8 mouse cellular contexts compared by ENCODE assay signal in genomic region chr1:64737502-64738179, GRCm38 (mm10). TPM values are rescaled to one million over a fixed set of nuclear protein-coding genes. Genes with fewer than 3 reads are reported as not detected.
DNase-seq lines count a peak whose midpoint lies in the region; ATAC-seq and TF ChIP-seq lines count a peak whose summit lies in the region.

Fzd5 (minus strand) TSS chr1:64737751.

- TF ChIP-seq CTCF in cerebellum, adult 2 months (IDR thresholded peaks at IDR 0.05; ENCODE audit: borderline replicate concordance, insufficient read depth, low read depth, low read length): no peak
- TF ChIP-seq CTCF in forebrain, postnatal 0 days (IDR thresholded peaks at IDR 0.05; ENCODE audit: low read depth): peak; percentile 55
- TF ChIP-seq CTCF in thymus, adult 2 months (IDR thresholded peaks at IDR 0.05; ENCODE audit: borderline replicate concordance, control insufficient read depth, extremely low read depth, insufficient read depth, low read length, poor library complexity): peak; percentile 59

- H3K9ac ChIP-seq in forebrain, postnatal 0 days: peak within 1 kb of the TSS; percentile 39
- peak within 1 kb of the TSS; percentile 72 for H3K9ac ChIP-seq in lung, embryonic 16.5 days (ENCODE audit: low read length)

- H3K27ac ChIP-seq in cerebellum, adult 2 months (ENCODE audit: insufficient read depth, low read length): no peak within 1 kb of the TSS
- H3K27ac ChIP-seq in forebrain, postnatal 0 days (ENCODE audit: low read depth, low read length): no peak within 1 kb of the TSS
- peak within 1 kb of the TSS; percentile 85 for H3K27ac ChIP-seq in lung, embryonic 16.5 days (ENCODE audit: low read length)
- no peak within 1 kb of the TSS for H3K27ac ChIP-seq in thymus, adult 2 months (ENCODE audit: control insufficient read depth, insufficient read depth, low read length)

- no peaks in the 10 kb centered on the region for H3K9me3 ChIP-seq in forebrain, postnatal 0 days (ENCODE audit: low read length)
- no peaks in the 10 kb centered on the region for H3K9me3 ChIP-seq in lung, embryonic 16.5 days (ENCODE audit: control insufficient read depth, low read length)

- peak; percentile 88 for ATAC-seq in forebrain, postnatal 0 days
- peak; percentile 96 for ATAC-seq in lung, embryonic 16.5 days (ENCODE audit: low read depth)

- 0 out of 2 replicates have a peak, but pooled peaks have one; percentile 26 for TF ChIP-seq POLR2A in cerebellum, adult 2 months (IDR thresholded peaks at IDR 0.05; ENCODE audit: borderline replicate concordance, insufficient read depth, low read length)
- TF ChIP-seq POLR2A in thymus, adult 2 months (IDR thresholded peaks at IDR 0.05; ENCODE audit: control insufficient read depth, extremely low read depth, insufficient read depth, low read length, poor library complexity): no peak

- DNase-seq in MN1 (ENCODE audit: low spot score): peak; percentile 94
- DNase-seq in cerebellum, adult 2 months: peak; percentile 82 to 89
- DNase-seq in forebrain, postnatal 0 days: peak; percentile 79
- DNase-seq in heart, postnatal 4 days: peak; percentile 95
- peak; percentile 55 to 62 for DNase-seq in layer of hippocampus, adult 8-10 months (ENCODE audit: low spot score in 2 of 2)
- peak; percentile 93 for DNase-seq in ovary, adult 18-20 months (ENCODE audit: low spot score)
- peak; percentile 85 for DNase-seq in thymus, adult 2 months

- WGBS in cerebellum, adult 2 months: under 1% methylated on average over 61 of the region's 73 CpGs
- WGBS in forebrain, postnatal 0 days: under 1% methylated on average over 51 of the region's 73 CpGs
- WGBS in lung, embryonic 16.5 days: 1% methylated on average over 29 of the region's 73 CpGs
- under 1% methylated on average over 66 of the region's 73 CpGs for WGBS in thymus, adult 2 months

- H3K4me3 ChIP-seq in cerebellum, adult 2 months (replicated peaks; ENCODE audit: insufficient read depth, low read depth, low read length): peak within 1 kb of the TSS; percentile 71
- peak within 1 kb of the TSS; percentile 65 for H3K4me3 ChIP-seq in forebrain, postnatal 0 days (ENCODE audit: low read depth, low read length)
- H3K4me3 ChIP-seq in lung, embryonic 16.5 days (ENCODE audit: low read length): peak within 1 kb of the TSS; percentile 62
- H3K4me3 ChIP-seq in thymus, adult 2 months (ENCODE audit: control insufficient read depth, insufficient read depth, low read length): peak within 1 kb of the TSS; percentile 90

- no peaks in the 10 kb centered on the region for H3K36me3 ChIP-seq in forebrain, postnatal 0 days (ENCODE audit: insufficient read depth)
- no peaks in the 10 kb centered on the region for H3K36me3 ChIP-seq in lung, embryonic 16.5 days (ENCODE audit: control insufficient read depth, insufficient read depth, low read length)
- no peaks in the 10 kb centered on the region for H3K36me3 ChIP-seq in thymus, adult 2 months (ENCODE audit: control insufficient read depth, insufficient read depth, low read length)

- peak within 1 kb of the TSS; percentile 92 for H3K4me2 ChIP-seq in forebrain, postnatal 0 days (ENCODE audit: low read depth)
- peak within 1 kb of the TSS; percentile 93 for H3K4me2 ChIP-seq in lung, embryonic 16.5 days (ENCODE audit: low read depth, low read length)

- H3K4me1 ChIP-seq in cerebellum, adult 2 months (ENCODE audit: control insufficient read depth, insufficient read depth, low read length): peaks cover 10% of the 10 kb centered on the region
- H3K4me1 ChIP-seq in forebrain, postnatal 0 days (ENCODE audit: insufficient read depth): peaks cover 28% of the 10 kb centered on the region
- H3K4me1 ChIP-seq in lung, embryonic 16.5 days (replicated peaks; ENCODE audit: control insufficient read depth, insufficient read depth, low read length): peaks cover 32% of the 10 kb centered on the region
- peaks cover 23% of the 10 kb centered on the region for H3K4me1 ChIP-seq in thymus, adult 2 months (replicated peaks; ENCODE audit: control insufficient read depth, insufficient read depth, low read length)

- peaks cover 2% of the 10 kb centered on the region; the same call in 1 of the 2 replicates for H3K27me3 ChIP-seq in cerebellum, adult 2 months (ENCODE audit: control insufficient read depth, insufficient read depth, low read length)
- peaks cover 35% of the 10 kb centered on the region for H3K27me3 ChIP-seq in forebrain, postnatal 0 days (ENCODE audit: insufficient read depth, low read length)
- peaks cover 29% of the 10 kb centered on the region for H3K27me3 ChIP-seq in lung, embryonic 16.5 days (ENCODE audit: control insufficient read depth, insufficient read depth, low read depth, low read length)
- H3K27me3 ChIP-seq in thymus, adult 2 months (ENCODE audit: control insufficient read depth, insufficient read depth, low read length): no peaks in the 10 kb centered on the region

RNA-seq across cellular contexts. Expression of gene Fzd5, which starts in this region (rescaled TPM):
- polyA plus RNA-seq in cerebellum, adult 2 months (2012; rRNA removed): 0.98 and 1.0 TPM in 2 replicates
- 1.6 and 4.7 TPM in 2 replicates for total RNA-seq in forebrain, postnatal 0 days (2014; rRNA removed)
- 0.21 and 0.35 TPM in 2 replicates for polyA plus RNA-seq in forebrain, postnatal 0 days (2015; fragmentation: Nextera tagmentation; extraction: Ambion mirVana)
- total RNA-seq in heart, postnatal 4 days (2021): 10 to 100 TPM in 1 of 2 experiments, 1 to 10 TPM in 1; 9.5 to 10.6 TPM
- 1 to 10 TPM in 2 of 4 experiments, under 1 TPM in 2; 0.87 to 2.5 (median 1.3) TPM for total RNA-seq in layer of hippocampus, adult 8-10 months (2022)
- polyA plus RNA-seq in lung, embryonic 16.5 days (2015; fragmentation: Nextera tagmentation; extraction: Ambion mirVana): 2.3 and 2.5 TPM in 2 replicates
- 8.2 and 10.7 TPM in 2 replicates for polyA plus RNA-seq in thymus, adult 2 months (2012; rRNA removed)
